Mouse (Mus musculus) forebrain, embryonic 11.5 days (tissue): ENCODE measurements around the gene Rps19. TPM values are rescaled to one million over a fixed set of nuclear protein-coding genes. Genes with fewer than 3 reads are reported as not detected.
A peak's percentile ranks its signal among the peaks of the same experiment; 100 is the strongest.

Source experiments
- ATAC-seq: fragments of 200-750 bp; cut with Nextera tagmentation; replicated peaks from 2 replicates; pipeline ENCODE4 v1.8.0; 2017; ENCODE audit warnings: moderate TSS enrichment; ENCODE audit not compliant: low FRiP score
- DNase-seq: peaks from one replicate; pipeline ENCODE4 v3.0.0-alpha.2; 2017; ENCODE audit warnings: low spot score
- H3K27ac ChIP-seq: fragments of 300-500 bp; sonication (generic); 2 replicates; pipeline ENCODE4 v1.5.1; 2014; ENCODE audit warnings: low read depth, low read length
- H3K27me3 ChIP-seq: fragments of 300-500 bp; sonication (generic); 2 replicates; pipeline ENCODE4 v1.6.1; 2014; ENCODE audit warnings: mild to moderate bottlenecking, low read length, mixed read lengths; ENCODE audit not compliant: control insufficient read depth, insufficient read depth
- H3K36me3 ChIP-seq: fragments of 300-500 bp; sonication (generic); 2 replicates; pipeline ENCODE4 v1.6.1; 2014; ENCODE audit warnings: mild to moderate bottlenecking, low read length, moderate library complexity, mixed read lengths; ENCODE audit not compliant: control insufficient read depth, insufficient read depth
- H3K4me1 ChIP-seq: fragments of 300-500 bp; sonication (generic); replicated peaks from 2 replicates; pipeline ENCODE4 v1.6.1; 2014; ENCODE audit warnings: low read length, mixed read lengths; ENCODE audit not compliant: control insufficient read depth, insufficient read depth
- H3K4me2 ChIP-seq: fragments of 300-500 bp; sonication (generic); 2 replicates; pipeline ENCODE4 v1.6.1; 2014; ENCODE audit warnings: low read depth, mild to moderate bottlenecking, low read length, moderate library complexity, mixed read lengths; ENCODE audit not compliant: severe bottlenecking
- H3K4me3 ChIP-seq: fragments of 300-500 bp; sonication (generic); 2 replicates; pipeline ENCODE4 v1.5.1; 2014; ENCODE audit warnings: low read depth, low read length
- H3K9ac ChIP-seq: fragments of 300-500 bp; sonication (generic); 2 replicates; pipeline ENCODE4 v1.6.1; 2014; ENCODE audit warnings: low read length
- H3K9me3 ChIP-seq: fragments of 300-500 bp; sonication (generic); 2 replicates; pipeline ENCODE4 v1.6.1; 2016; ENCODE audit warnings: low read length, mixed read lengths; ENCODE audit not compliant: control insufficient read depth
- WGBS: fragments of 180-500 bp; shearing (Covaris S2); extraction: QIAGEN DNeasy Blood & Tissue Kit; methylation state at CpG from one replicate; pipeline ENCODE4 v1.1.7; 2014; 5-methylcytosine and 5-hydroxymethylcytosine counted together
- polyA plus RNA-seq: library from polyadenylated mRNA; unstranded; fragments of >200 nt; fragmentation: Nextera tagmentation; extraction: Ambion mirVana; gene quantifications from 2 replicates; pipeline ENCODE4 v1.2.1, GENCODE M21; 2014

Rps19 gene
- polyA plus RNA-seq, 1 experiment from 2014 or later: 1,722 TPM

GRCm38 (mm10) chr7:24902264-24902629 is 18.1 kb downstream of the Rps19 start:
- no peak overlapping the region for H3K27ac ChIP-seq
- peak overlapping the region; percentile 77 for H3K9ac ChIP-seq
- DNase-seq (no peak), ATAC-seq (no peak)
- peaks cover 5% of the 10 kb centered on the region; the same call in 1 of the 2 replicates for H3K4me1 ChIP-seq
- WGBS: 54% methylated on average over 2 of the region's 2 CpGs
- H3K4me3 ChIP-seq: peak overlapping the region; percentile 63; the same call in 1 of the 2 replicates
- no peaks in the 10 kb centered on the region for H3K27me3 ChIP-seq
- no peaks in the 10 kb centered on the region for H3K9me3 ChIP-seq
- H3K36me3 ChIP-seq: no peaks in the 10 kb centered on the region
- H3K4me2 ChIP-seq: peak overlapping the region; percentile 72; the same call in 1 of the 2 replicates

DNA sequence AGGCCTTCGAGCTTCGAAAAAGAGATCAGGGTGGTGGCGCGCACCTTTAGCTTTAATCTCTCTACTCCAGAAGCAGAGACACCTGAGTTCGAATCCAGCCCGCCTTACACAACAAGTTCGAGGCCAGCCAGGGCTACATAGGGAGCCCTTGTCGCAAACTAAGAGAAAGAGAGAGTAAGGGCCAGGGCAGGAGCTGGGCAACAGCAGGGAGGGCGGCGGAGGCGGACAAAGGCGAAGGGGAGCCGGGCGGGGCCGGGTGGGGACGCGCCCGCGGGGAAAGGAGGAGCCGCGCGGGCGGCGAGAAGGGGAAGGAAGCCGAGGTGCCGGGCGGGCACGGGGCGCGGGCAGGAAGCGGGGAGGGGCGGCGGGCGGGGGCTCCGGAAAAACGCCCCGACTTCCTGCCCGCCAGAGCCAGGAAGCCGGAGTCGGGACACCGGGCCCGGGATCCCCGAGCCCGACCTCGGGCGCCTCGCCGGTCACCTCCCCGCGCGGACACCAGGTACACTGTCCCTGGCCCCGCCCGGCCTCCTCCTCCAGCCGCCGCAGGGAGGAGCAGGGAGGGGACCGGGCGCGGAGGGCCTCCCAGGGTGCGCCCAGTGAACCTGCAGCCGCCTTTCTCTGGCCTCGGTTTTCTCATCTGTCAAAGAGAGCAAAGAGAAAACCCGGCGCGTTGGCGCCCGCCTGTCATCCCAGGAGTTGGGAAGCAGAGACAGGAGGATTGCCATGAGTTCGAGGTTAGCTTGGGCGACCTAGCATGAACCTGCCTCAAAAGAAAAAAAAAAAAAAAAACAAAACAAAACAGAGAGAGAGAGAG is 18.7 kb downstream of the Rps19 start, which contains the start of gene Arhgef1:
TSS of gene Arhgef1 (plus strand) at position 283 of the 814 bp plus-strand sequence.
- ATAC-seq: no peak
- no peak within 1 kb of the TSS; the same call in 1 of the 2 replicates for H3K27ac ChIP-seq
- DNase-seq: peak; percentile 77
- no peaks in the 10 kb centered on the region for H3K27me3 ChIP-seq
- H3K36me3 ChIP-seq: no peaks in the 10 kb centered on the region
- 6% methylated on average over 56 of the region's 68 CpGs for WGBS
- peaks cover 5% of the 10 kb centered on the region; the same call in 1 of the 2 replicates for H3K4me1 ChIP-seq
- peak within 1 kb of the TSS; percentile 72 for H3K4me2 ChIP-seq
- no peaks in the 10 kb centered on the region for H3K9me3 ChIP-seq
- H3K4me3 ChIP-seq: peak within 1 kb of the TSS; percentile 63
- peak within 1 kb of the TSS; percentile 77 for H3K9ac ChIP-seq

- DNase-seq (no peak), ATAC-seq (no peak)
- H3K9me3 ChIP-seq: no peaks in the 10 kb centered on the region
- no peaks in the 10 kb centered on the region for H3K27me3 ChIP-seq
- peaks cover 5% of the 10 kb centered on the region; the same call in 1 of the 2 replicates for H3K4me1 ChIP-seq
- no peak overlapping the region; the same call in 1 of the 2 replicates for H3K27ac ChIP-seq
- H3K36me3 ChIP-seq: no peaks in the 10 kb centered on the region
- H3K9ac ChIP-seq: no peak overlapping the region; the same call in 1 of the 2 replicates
- H3K4me2 ChIP-seq: peak overlapping the region; percentile 72
- 46% methylated on average over 10 of the region's 10 CpGs for WGBS
- peak overlapping the region; percentile 63 for H3K4me3 ChIP-seq
Measured at GRCm38 (mm10) chr7:24903444-24903825, 19.3 kb downstream of the Rps19 start.

DNA sequence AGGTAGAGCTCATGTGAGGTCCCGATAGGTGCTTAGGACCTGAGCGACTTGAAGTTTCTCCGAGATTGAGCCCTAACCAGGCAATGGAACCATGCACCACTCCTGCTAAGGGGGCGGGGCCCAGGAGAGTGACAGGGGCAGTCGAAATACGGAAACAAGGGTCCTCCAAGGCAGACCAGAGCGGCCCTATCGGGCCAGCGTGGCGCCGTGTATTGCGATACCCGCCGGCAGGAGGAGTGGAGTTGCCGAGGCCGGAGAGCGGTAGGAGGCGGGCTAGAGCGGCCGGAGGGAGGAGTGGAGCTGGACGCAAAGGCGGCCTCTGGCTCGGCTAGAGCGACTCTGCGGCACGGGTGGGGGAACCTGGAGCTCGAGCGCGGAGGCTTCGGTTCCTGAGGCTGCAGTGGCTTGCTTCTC is 19.9 kb downstream of the Rps19 start:
- H3K9ac ChIP-seq: peak overlapping the region; percentile 76
- no peak overlapping the region for H3K27ac ChIP-seq
- WGBS: under 1% methylated on average over 30 of the region's 30 CpGs
- peaks cover 5% of the 10 kb centered on the region; the same call in 1 of the 2 replicates for H3K4me1 ChIP-seq
- H3K27me3 ChIP-seq: no peaks in the 10 kb centered on the region
- H3K4me3 ChIP-seq: peak overlapping the region; percentile 63
- no peaks in the 10 kb centered on the region for H3K9me3 ChIP-seq
- ATAC-seq (peak; percentile 96), DNase-seq (peak; percentile 98)
- H3K4me2 ChIP-seq: peak overlapping the region; percentile 77
- no peaks in the 10 kb centered on the region for H3K36me3 ChIP-seq

GRCm38 (mm10) chr7:24904936-24905335 is 20.8 kb downstream of the Rps19 start:
- no peak overlapping the region for H3K27ac ChIP-seq
- H3K9me3 ChIP-seq: no peaks in the 10 kb centered on the region
- peak overlapping the region; percentile 63 for H3K4me3 ChIP-seq
- peaks cover 5% of the 10 kb centered on the region; the same call in 1 of the 2 replicates for H3K4me1 ChIP-seq
- DNase-seq (peak; percentile 81), ATAC-seq (peak; percentile 37)
- no peaks in the 10 kb centered on the region for H3K27me3 ChIP-seq
- H3K4me2 ChIP-seq: peak overlapping the region; percentile 77
- no peaks in the 10 kb centered on the region for H3K36me3 ChIP-seq
- no peak overlapping the region; the same call in 1 of the 2 replicates for H3K9ac ChIP-seq
- 14% methylated on average over 3 of the region's 3 CpGs for WGBS

GRCm38 (mm10) chr7:24906551-24906950 is 22.4 kb downstream of the Rps19 start:
- Histone ChIP-seq H3K9ac (no peak overlapping the region), H3K4me2 (no peak overlapping the region)

DNA sequence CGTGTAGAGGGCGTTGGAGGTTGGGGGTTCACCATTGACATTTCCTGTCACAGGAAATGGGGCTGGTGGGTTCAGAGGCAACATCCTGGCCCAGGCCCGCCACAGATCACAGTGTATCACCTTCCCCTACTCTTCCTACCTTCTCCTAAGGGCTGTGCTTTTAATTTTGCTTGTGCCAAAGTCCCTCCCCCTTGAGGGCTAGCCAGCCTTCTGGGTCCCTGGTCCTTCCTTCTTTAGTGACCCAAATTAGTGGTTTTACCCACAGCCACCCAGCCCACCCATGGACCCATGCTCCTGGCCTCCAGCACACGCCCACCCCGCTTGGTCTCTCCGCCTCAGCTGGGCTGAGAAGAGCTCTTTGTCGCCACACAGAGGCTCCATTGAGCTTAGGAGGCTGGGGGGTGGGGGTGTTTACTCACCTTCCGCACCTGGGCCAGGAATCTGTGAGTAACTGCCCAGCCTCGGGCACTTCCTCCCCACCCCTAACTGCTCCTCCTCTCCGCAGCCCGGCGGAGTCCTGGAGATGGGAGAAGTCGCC is 23.1 kb downstream of the Rps19 start:
- no peaks in the 10 kb centered on the region for H3K9me3 ChIP-seq
- H3K4me3 ChIP-seq: no peak overlapping the region
- H3K27me3 ChIP-seq: no peaks in the 10 kb centered on the region
- H3K9ac ChIP-seq: no peak overlapping the region
- H3K27ac ChIP-seq: no peak overlapping the region
- 32% methylated on average over 13 of the region's 13 CpGs for WGBS
- no peak overlapping the region for H3K4me2 ChIP-seq
- peaks cover 5% of the 10 kb centered on the region; the same call in 1 of the 2 replicates for H3K4me1 ChIP-seq
- no peaks in the 10 kb centered on the region for H3K36me3 ChIP-seq
- ATAC-seq (no peak), DNase-seq (no peak)

More at GRCm38 (mm10) chr7:24906551-24906950, 22.4 kb downstream of the Rps19 start:
- H3K4me3 ChIP-seq: no peak overlapping the region
- 48% methylated on average over 6 of the region's 6 CpGs for WGBS
- H3K9me3 ChIP-seq: no peaks in the 10 kb centered on the region
- no peaks in the 10 kb centered on the region for H3K36me3 ChIP-seq
- no peaks in the 10 kb centered on the region for H3K27me3 ChIP-seq
- no peak for ATAC-seq
- H3K27ac ChIP-seq: no peak overlapping the region
- no peak for DNase-seq
- peaks cover 5% of the 10 kb centered on the region; the same call in 1 of the 2 replicates for H3K4me1 ChIP-seq

DNA sequence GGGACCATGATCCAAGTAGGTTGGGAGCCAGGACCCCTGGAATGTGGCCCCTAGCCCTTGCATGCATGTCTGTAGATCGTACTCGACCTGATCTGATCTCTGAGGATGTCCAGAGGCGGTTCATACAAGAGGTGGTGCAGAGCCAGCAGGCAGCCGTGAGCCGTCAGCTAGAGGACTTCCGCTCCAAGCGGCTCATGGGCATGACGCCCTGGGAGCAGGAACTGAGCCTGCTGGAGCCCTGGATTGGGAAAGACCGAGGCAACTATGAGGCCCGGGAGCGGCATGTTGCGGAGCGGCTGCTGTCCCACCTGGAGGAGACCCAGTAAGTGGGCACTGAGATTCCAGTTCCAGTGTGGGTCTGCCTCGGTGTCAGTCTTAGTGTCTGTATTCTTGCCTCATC is 28.3 kb downstream of the Rps19 start:
- Histone ChIP-seq H3K27ac (no peak overlapping the region), H3K9ac (no peak overlapping the region), H3K4me1 (no peaks in the 10 kb centered on the region), H3K4me3 (no peak overlapping the region), H3K36me3 (no peaks in the 10 kb centered on the region), H3K9me3 (no peaks in the 10 kb centered on the region), H3K27me3 (no peaks in the 10 kb centered on the region), H3K4me2 (no peak overlapping the region)
- DNase-seq (no peak), ATAC-seq (no peak)
- 92% methylated on average over 14 of the region's 14 CpGs for WGBS
